Mouse (Mus musculus) CH12.LX (cell line): Measurements from ENCODE around the gene Slc25a28. TPM values are rescaled to one million over a fixed set of nuclear protein-coding genes. Genes with fewer than 3 reads are reported as not detected.

ENCODE experiments used
- DNase-seq: peaks from one replicate; pipeline ENCODE4 v3.0.0-alpha.2; 2013; ENCODE audit errors: extremely low read depth
- H3K27ac ChIP-seq: 2 replicates; pipeline ENCODE4 v1.5.1; 2012; ENCODE audit warnings: low read depth, mild to moderate bottlenecking, control low read depth, moderate library complexity; ENCODE audit not compliant: insufficient read depth
- H3K27me3 ChIP-seq: replicated peaks from 2 replicates; pipeline ENCODE3; 2012; ENCODE audit warnings: inconsistent platforms
- H3K36me3 ChIP-seq, 2 experiments: replicated peaks in 1 of 2; 2 replicates each; pipeline versions ENCODE3 to v1.6.1; 2012; ENCODE audit warnings: inconsistent platforms in 1 of 2, low read length in 1 of 2, mild to moderate bottlenecking in 1 of 2, mixed read lengths in 1 of 2, moderate library complexity in 1 of 2; ENCODE audit not compliant: control insufficient read depth in 1 of 2, insufficient read depth in 1 of 2
- H3K4me1 ChIP-seq, 2 experiments: 2 replicates each; pipeline ENCODE4 v1.6.1; 2012; ENCODE audit warnings: inconsistent platforms in 1 of 2, moderate library complexity in 1 of 2; ENCODE audit not compliant: insufficient read depth in 2 of 2, control insufficient read depth in 1 of 2
- H3K4me2 ChIP-seq: 2 replicates; pipeline ENCODE4 v1.6.1; 2012; ENCODE audit warnings: low read depth, mild to moderate bottlenecking, control low read depth; ENCODE audit not compliant: poor library complexity, insufficient read depth, severe bottlenecking
- H3K4me3 ChIP-seq, 3 experiments: fragments of 150-350 bp in 1 of 3; sonication (generic) in 1 of 3; replicated peaks in 1 of 3; 2 replicates each; pipeline versions ENCODE3 to v1.5.1; 2011 to 2012; ENCODE audit warnings: low read depth in 2 of 3, low read length in 2 of 3, mild to moderate bottlenecking in 2 of 3, moderate library complexity in 2 of 3, control low read depth in 1 of 3, improper control_type of control experiment in 1 of 3, inconsistent platforms in 1 of 3, mixed read lengths in 1 of 3; ENCODE audit not compliant: poor library complexity in 1 of 3
- H3K79me2 ChIP-seq: replicated peaks from 2 replicates; pipeline ENCODE4 v1.6.1; 2012; ENCODE audit warnings: mild to moderate bottlenecking, moderate library complexity; ENCODE audit not compliant: control insufficient read depth, poor library complexity, insufficient read depth, severe bottlenecking; ENCODE audit errors: extremely low read depth
- H3K9ac ChIP-seq: 2 replicates; pipeline ENCODE4 v1.6.1; 2012; ENCODE audit warnings: low read depth, mild to moderate bottlenecking, control low read depth, moderate library complexity; ENCODE audit not compliant: insufficient read depth
- H3K9me3 ChIP-seq: replicated peaks from 2 replicates; pipeline ENCODE3; 2012; ENCODE audit warnings: low read length, inconsistent platforms, mixed read lengths
- BHLHE40 ChIP-seq: IDR thresholded peaks from 2 replicates; pipeline ENCODE4 v1.6.1; 2011; ENCODE audit warnings: mild to moderate bottlenecking, low read depth, low read length, improper control_type of control experiment
- CHD2 ChIP-seq: IDR thresholded peaks from 2 replicates; pipeline ENCODE4 v1.6.1; 2011; ENCODE audit warnings: low read length, improper control_type of control experiment
- CTCF ChIP-seq, 2 experiments: IDR thresholded peaks in 1 of 2; conservative IDR thresholded peaks in 1 of 2; 2 replicates each; pipeline ENCODE4 v1.5.1; 2011 to 2012; ENCODE audit warnings: low read depth in 2 of 2, low read length in 2 of 2, improper control_type of control experiment in 1 of 2, inconsistent platforms in 1 of 2, mild to moderate bottlenecking in 1 of 2, moderate library complexity in 1 of 2
- E2F4 ChIP-seq: IDR thresholded peaks from 2 replicates; pipeline ENCODE4 v1.6.1; 2011; ENCODE audit warnings: low read depth, low read length, improper control_type of control experiment; ENCODE audit not compliant: insufficient replicate concordance
- ELF1 ChIP-seq: IDR thresholded peaks from 2 replicates; pipeline ENCODE4 v1.6.1; 2014; ENCODE audit warnings: low read depth, mild to moderate bottlenecking, inconsistent platforms, low read length, improper control_type of control experiment
- ETS1 ChIP-seq: conservative IDR thresholded peaks from 2 replicates; pipeline ENCODE4 v1.6.1; 2012; ENCODE audit warnings: low read depth, mild to moderate bottlenecking, inconsistent platforms, low read length, improper control_type of control experiment, moderate library complexity
- HCFC1 ChIP-seq: IDR thresholded peaks from 2 replicates; pipeline ENCODE4 v1.6.1; 2012; ENCODE audit warnings: low read depth, mild to moderate bottlenecking, inconsistent platforms, low read length, improper control_type of control experiment
- JUN ChIP-seq: IDR thresholded peaks from 2 replicates; pipeline ENCODE4 v1.6.1; 2011; ENCODE audit warnings: low read depth, mild to moderate bottlenecking, low read length, improper control_type of control experiment, moderate library complexity; ENCODE audit not compliant: insufficient read depth
- KAT2A ChIP-seq: IDR thresholded peaks from 2 replicates; pipeline ENCODE4 v1.6.1; 2012; ENCODE audit warnings: low read length, improper control_type of control experiment, inconsistent platforms; ENCODE audit not compliant: insufficient replicate concordance
- MAFK ChIP-seq: IDR thresholded peaks from 2 replicates; pipeline ENCODE4 v1.6.1; 2011; ENCODE audit warnings: low read length, improper control_type of control experiment; ENCODE audit not compliant: insufficient replicate concordance
- MAZ ChIP-seq: IDR thresholded peaks from 2 replicates; pipeline ENCODE4 v1.6.1; 2012; ENCODE audit warnings: low read depth, mild to moderate bottlenecking, inconsistent platforms, low read length, improper control_type of control experiment, moderate library complexity
- MEF2A ChIP-seq: IDR thresholded peaks from 2 replicates; pipeline ENCODE4 v1.6.1; 2014; ENCODE audit warnings: low read depth, mild to moderate bottlenecking, inconsistent platforms, low read length, improper control_type of control experiment, borderline replicate concordance
- MXI1 ChIP-seq: IDR thresholded peaks from 2 replicates; pipeline ENCODE4 v1.6.1; 2011; ENCODE audit warnings: mild to moderate bottlenecking, low read depth, low read length, improper control_type of control experiment
- MYC ChIP-seq: IDR thresholded peaks from 2 replicates; pipeline ENCODE4 v1.6.1; 2011; ENCODE audit warnings: low read depth, mild to moderate bottlenecking, improper control_type of control experiment, low read length
- NRF1 ChIP-seq: IDR thresholded peaks from 2 replicates; pipeline ENCODE4 v1.6.1; 2014; ENCODE audit warnings: low read depth, mild to moderate bottlenecking, inconsistent platforms, low read length, improper control_type of control experiment, moderate library complexity
- PAX5 ChIP-seq: IDR thresholded peaks from 2 replicates; pipeline ENCODE4 v1.6.1; 2012; ENCODE audit warnings: low read length, inconsistent platforms, mixed read lengths
- POLR2A ChIP-seq: IDR thresholded peaks from 2 replicates; pipeline ENCODE4 v1.6.1; 2011; ENCODE audit warnings: low read depth, mild to moderate bottlenecking, improper control_type of control experiment, low read length
- POLR2AphosphoS2 ChIP-seq: IDR thresholded peaks from 2 replicates; pipeline ENCODE4 v1.6.1; 2011; ENCODE audit warnings: low read depth, low read length, improper control_type of control experiment
- RAD21 ChIP-seq: IDR thresholded peaks from 2 replicates; pipeline ENCODE4 v1.6.1; 2011; ENCODE audit warnings: low read depth, mild to moderate bottlenecking, low read length, improper control_type of control experiment, moderate library complexity
- RCOR1 ChIP-seq: conservative IDR thresholded peaks from 2 replicates; pipeline ENCODE4 v1.6.1; 2012; ENCODE audit warnings: low read depth, mild to moderate bottlenecking, inconsistent platforms, low read length, improper control_type of control experiment
- SIN3A ChIP-seq: IDR thresholded peaks from 2 replicates; pipeline ENCODE4 v1.6.1; 2012; ENCODE audit warnings: low read length, improper control_type of control experiment, inconsistent platforms
- SMC3 ChIP-seq: IDR thresholded peaks from 2 replicates; pipeline ENCODE4 v1.6.1; 2011; ENCODE audit warnings: low read depth, low read length, improper control_type of control experiment
- TCF12 ChIP-seq: IDR thresholded peaks from 2 replicates; pipeline ENCODE4 v1.6.1; 2014; ENCODE audit warnings: low read depth, mild to moderate bottlenecking, inconsistent platforms, low read length, improper control_type of control experiment
- UBTF ChIP-seq: IDR thresholded peaks from 2 replicates; pipeline ENCODE4 v1.6.1; 2012; ENCODE audit warnings: low read depth, mild to moderate bottlenecking, inconsistent platforms, low read length, improper control_type of control experiment, moderate library complexity
- USF1 ChIP-seq: IDR thresholded peaks from 2 replicates; pipeline ENCODE4 v1.6.1; 2014; ENCODE audit warnings: low read depth, mild to moderate bottlenecking, inconsistent platforms, low read length, improper control_type of control experiment
- dilution Hi-C: fragments of 300-500 bp; cut with MboI; formaldehyde crosslinking; loops from 2 replicates; pipeline ENCODE4 v1.14.3; 2020; ENCODE audit warnings: low sequenced_read_pairs; ENCODE audit not compliant: extremely low pct_unique_long_range_greater_than_20kb, extremely low pct_ligation_motif_present
- in situ Hi-C: fragments of 300-500 bp; cut with MboI; formaldehyde crosslinking; loops from 3 replicates; pipeline ENCODE4 v1.14.3; 2019; ENCODE audit warnings: low sequenced_read_pairs, low pct_ligation_motif_present, low pct_unique_long_range_greater_than_20kb, mixed read lengths
- polyA plus RNA-seq: library from polyadenylated mRNA; unstranded; fragments of >175 nt; gene quantifications from 2 replicates; pipeline ENCODE4 v1.2.1, GENCODE M21; 2012; ENCODE audit warnings: low read depth; ENCODE audit not compliant: insufficient read length
- total RNA-seq, 2 experiments: library from RNA; depleted of rRNA; stranded (reverse); fragments of 300-350 nt in 1 of 2; fragments of >200 nt in 1 of 2; gene quantifications; 2 replicates each; pipeline ENCODE4 v1.2.3; 2012 to 2014

Slc25a28 gene
- total and polyA plus RNA-seq, 3 experiments, result 35.2 to 48.1 (median 37.8) TPM

GRCm38 (mm10) chr19:43666661-43667429 is 7.8 kb downstream of the Slc25a28 start:
- peaks cover 23 to 78% of the 10 kb centered on the region in 2 experiments for H3K36me3 ChIP-seq
- dilution Hi-C loops, result no loop called here
- TF ChIP-seq BHLHE40 (no peak), MAZ (no peak), PAX5 (no peak), MAFK (no peak), E2F4 (no peak), USF1 (no peak), MXI1 (no peak), MEF2A (no peak), KAT2A (no peak), TCF12 (no peak), MYC (no peak), RAD21 (no peak), ETS1 (no peak), RCOR1 (no peak), CHD2 (no peak), UBTF (no peak), POLR2A (no peak), NRF1 (no peak), POLR2AphosphoS2 (no peak), SIN3A (no peak)
- no peaks in the 10 kb centered on the region; the same call in none of the 2 replicates for H3K79me2 ChIP-seq
- no peak overlapping the region for H3K4me3 ChIP-seq
- no peaks in the 10 kb centered on the region for H3K9me3 ChIP-seq
- DNase-seq, result no peak
- peaks cover 6 to 50% of the 10 kb centered on the region in 2 experiments for H3K4me1 ChIP-seq
- H3K27me3 ChIP-seq, result no peaks in the 10 kb centered on the region
- H3K4me2 ChIP-seq, result no peak overlapping the region
- in situ Hi-C loops, result no loop called here
- H3K9ac ChIP-seq, result no peak overlapping the region
- no peak overlapping the region for H3K27ac ChIP-seq

GRCm38 (mm10) chr19:43665441-43666048 is 9.1 kb downstream of the Slc25a28 start:
- dilution Hi-C loops, result no loop called here
- H3K9ac ChIP-seq, result no peak overlapping the region
- no peak overlapping the region for H3K27ac ChIP-seq
- no peaks in the 10 kb centered on the region; the same call in 1 of the 2 replicates for H3K79me2 ChIP-seq
- TF ChIP-seq RCOR1 (no peak), RAD21 (peak; percentile 62), CTCF (conservative IDR thresholded peaks at IDR 0.05 in 1 of 2, IDR thresholded peaks at IDR 0.05 in 1 of 2; ENCODE audit: low read depth in 2 of 2, low read length in 2 of 2) (peak; percentile 59 to 75), JUN (no peak), MXI1 (no peak), HCFC1 (no peak), SMC3 (peak; percentile 55), KAT2A (no peak), MAZ (no peak), ELF1 (no peak), UBTF (no peak)
- TF ChIP-seq, all 38 proteins: peak for 3
- DNase-seq, result peak; percentile 51
- in situ Hi-C loops, result no loop called here
- Histone ChIP-seq H3K27me3 (no peaks in the 10 kb centered on the region), H3K4me3 (no peak overlapping the region), H3K9me3 (no peaks in the 10 kb centered on the region), H3K4me1 (peaks cover 11 to 52% of the 10 kb centered on the region in 2 experiments), H3K36me3 (peaks cover 23 to 74% of the 10 kb centered on the region in 2 experiments), H3K4me2 (no peak overlapping the region)
